Mouse (Mus musculus) thymus, postnatal 10 days (tissue): ENCODE measurements around the gene Ccdc62.
A peak's percentile ranks its signal among the peaks of the same experiment; 100 is the strongest.

Source experiments
- DNase-seq, 2 experiments: peaks; one replicate each; pipeline ENCODE4 v3.0.0; 2021; ENCODE audit warnings: low spot score in 2 of 2

Ccdc62 gene

GRCm38 (mm10) chr5:123930508-123930989, at the start of gene Ccdc62:
Gene Ccdc62, plus strand, starts transcription at chr5:123930679.
- peak; percentile 84 to 91 for DNase-seq

- no peak for DNase-seq
Observed at GRCm38 (mm10) chr5:123880778-123881177, 49.7 kb upstream of the Ccdc62 start.

- DNase-seq = no peak
Observed at GRCm38 (mm10) chr5:123883891-123884290, 46.6 kb upstream of the Ccdc62 start.

GRCm38 (mm10) chr5:123884332-123884731, 46.1 kb upstream of the Ccdc62 start:
- no peak for DNase-seq

GRCm38 (mm10) chr5:123886365-123886764, 44.1 kb upstream of the Ccdc62 start:
- no peak for DNase-seq

GRCm38 (mm10) chr5:123890312-123890711, 40.2 kb upstream of the Ccdc62 start:
- no peak for DNase-seq

GRCm38 (mm10) chr5:123890987-123891386, 39.5 kb upstream of the Ccdc62 start:
- DNase-seq = no peak

- DNase-seq = peak in 1 of 2 experiments; percentile 73
Observed at GRCm38 (mm10) chr5:123891669-123892068, 38.8 kb upstream of the Ccdc62 start.

- DNase-seq = no peak
Observed at GRCm38 (mm10) chr5:123893520-123893919, 37.0 kb upstream of the Ccdc62 start.

- no peak for DNase-seq
Observed at GRCm38 (mm10) chr5:123896395-123896794, 34.1 kb upstream of the Ccdc62 start.

GRCm38 (mm10) chr5:123897352-123897751, 33.1 kb upstream of the Ccdc62 start:
- no peak for DNase-seq

- no peak for DNase-seq
Observed at GRCm38 (mm10) chr5:123904059-123904672, 26.3 kb upstream of the Ccdc62 start.

- DNase-seq = no peak
Observed at GRCm38 (mm10) chr5:123906146-123906975, 24.1 kb upstream of the Ccdc62 start.

GRCm38 (mm10) chr5:123906976-123907630, 23.4 kb upstream of the Ccdc62 start, which contains the start of gene Denr:
Gene Denr, plus strand, starts transcription at chr5:123907175.
- DNase-seq = peak; percentile 99 to 100

- DNase-seq = no peak
Observed at GRCm38 (mm10) chr5:123907631-123907977, 22.9 kb upstream of the Ccdc62 start.

- no peak for DNase-seq
Observed at GRCm38 (mm10) chr5:123914852-123915251, 15.6 kb upstream of the Ccdc62 start.

- no peak for DNase-seq
Observed at GRCm38 (mm10) chr5:123922112-123922511, 8.4 kb upstream of the Ccdc62 start.

GRCm38 (mm10) chr5:123927118-123927517, 3.4 kb upstream of the Ccdc62 start, which contains the start of gene Gm43518:
Gene Gm43518, plus strand, starts transcription at chr5:123927418.
- no peak for DNase-seq

GRCm38 (mm10) chr5:123931131-123931530, 652 bp downstream of the Ccdc62 start:
- no peak for DNase-seq

GRCm38 (mm10) chr5:123932927-123933326, 2.4 kb downstream of the Ccdc62 start:
- DNase-seq = no peak

- DNase-seq = no peak
Observed at GRCm38 (mm10) chr5:123933556-123933955, 3.1 kb downstream of the Ccdc62 start.

- no peak for DNase-seq
Observed at GRCm38 (mm10) chr5:123933957-123934591, 3.6 kb downstream of the Ccdc62 start.
